Mouse (Mus musculus): Measurements from ENCODE around the gene Kcnt2. TPM values are rescaled to one million over a fixed set of nuclear protein-coding genes. Genes with fewer than 3 reads are reported as not detected.
A peak's percentile ranks its signal among the peaks of the same experiment; 100 is the strongest.

Kcnt2 gene
- total and polyA plus RNA-seq, 3 experiments: not detected

DNA sequence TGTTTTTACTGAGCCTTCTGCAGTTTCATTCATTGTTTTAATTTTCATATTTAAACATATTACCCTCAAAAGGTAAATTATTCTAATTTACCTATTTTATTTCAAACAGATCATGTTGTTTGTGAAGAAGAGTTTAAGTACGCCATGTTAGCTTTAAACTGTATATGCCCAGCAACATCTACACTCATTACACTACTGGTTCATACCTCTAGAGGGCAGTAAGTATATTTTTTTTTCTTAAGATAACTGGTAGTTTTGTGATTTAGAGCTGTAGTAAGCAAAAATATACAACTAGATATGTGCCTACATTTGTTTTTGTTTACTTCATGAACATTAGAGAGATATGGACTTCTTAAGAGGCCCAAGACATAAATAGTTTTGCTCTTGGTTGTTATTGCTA lies 238.1 kb downstream of the Kcnt2 start:
- Histone ChIP-seq H3K9me3 (replicated peaks; ENCODE audit: low read length) (peaks cover 7% of the 10 kb centered on the region), H3K36me3 (replicated peaks in 1 of 2; ENCODE audit: control insufficient read depth in 1 of 2, insufficient read depth in 1 of 2, low read length in 1 of 2) (no peaks in the 10 kb centered on the region), H3K79me2 (replicated peaks; ENCODE audit: control insufficient read depth, extremely low read depth, insufficient read depth, poor library complexity, severe bottlenecking) (no peaks in the 10 kb centered on the region), H3K4me1 (ENCODE audit: control insufficient read depth in 1 of 2, insufficient read depth in 2 of 2) (no peaks in the 10 kb centered on the region), H3K4me2 (ENCODE audit: insufficient read depth, low read depth, poor library complexity, severe bottlenecking) (no peak overlapping the region), H3K4me3 (replicated peaks in 1 of 3; ENCODE audit: low read depth in 2 of 3, low read length in 2 of 3, poor library complexity in 1 of 3) (no peak overlapping the region), H3K27ac (ENCODE audit: insufficient read depth, low read depth) (no peak overlapping the region), H3K27me3 (replicated peaks) (no peaks in the 10 kb centered on the region), H3K9ac (ENCODE audit: insufficient read depth, low read depth) (no peak overlapping the region)
- DNase-seq (ENCODE audit: extremely low read depth): peak; percentile 5
- in situ Hi-C loops (cut with MboI; ENCODE audit: low pct_ligation_motif_present, low pct_unique_long_range_greater_than_20kb, low sequenced_read_pairs) (no loop called here), dilution Hi-C loops (cut with MboI; ENCODE audit: extremely low pct_ligation_motif_present, extremely low pct_unique_long_range_greater_than_20kb, low sequenced_read_pairs) (no loop called here)
- no peak for TF ChIP-seq MYC (IDR thresholded peaks at IDR 0.05; ENCODE audit: low read depth, low read length)
- 0 out of 4 replicates have a peak, but pooled peaks of 1 of the 2 experiments have one; percentile 10 for TF ChIP-seq CTCF (conservative IDR thresholded peaks at IDR 0.05 in 1 of 2, IDR thresholded peaks at IDR 0.05 in 1 of 2; ENCODE audit: low read depth in 2 of 2, low read length in 2 of 2)

DNA sequence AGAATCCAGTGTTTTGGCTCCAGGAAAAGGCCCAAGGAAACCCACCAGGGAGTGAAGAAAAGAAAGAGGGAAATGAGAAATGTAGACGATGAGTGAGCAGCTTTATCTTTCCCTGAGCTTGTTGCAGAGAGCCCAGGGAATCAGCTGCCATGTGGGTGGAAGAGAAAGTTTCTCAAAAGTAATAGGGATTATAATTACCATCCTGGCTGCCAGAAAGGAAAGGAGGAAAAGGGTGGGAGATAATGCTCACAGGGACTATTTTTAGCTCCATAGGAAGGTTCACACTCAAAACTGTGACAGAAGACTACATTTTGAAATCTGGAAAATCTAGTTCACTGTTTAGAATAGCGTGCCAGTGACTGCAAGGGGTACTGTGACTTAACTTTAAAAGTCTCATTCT lies 243.9 kb downstream of the Kcnt2 start:
- no peaks in the 10 kb centered on the region for H3K4me1 ChIP-seq (ENCODE audit: control insufficient read depth in 1 of 2, insufficient read depth in 2 of 2)
- TF ChIP-seq POLR2AphosphoS2 (IDR thresholded peaks at IDR 0.05; ENCODE audit: low read depth, low read length) (no peak), BHLHE40 (IDR thresholded peaks at IDR 0.05; ENCODE audit: low read depth, low read length) (no peak), USF2 (conservative IDR thresholded peaks at IDR 0.05; ENCODE audit: low read depth, low read length) (no peak), MEF2A (IDR thresholded peaks at IDR 0.05; ENCODE audit: borderline replicate concordance, low read depth, low read length) (no peak), HCFC1 (IDR thresholded peaks at IDR 0.05; ENCODE audit: low read depth, low read length) (no peak), JUND (conservative IDR thresholded peaks at IDR 0.05; ENCODE audit: low read depth, low read length) (no peak), TBP (conservative IDR thresholded peaks at IDR 0.05; ENCODE audit: low read depth, low read length) (no peak), ZKSCAN1 (IDR thresholded peaks at IDR 0.05; ENCODE audit: borderline replicate concordance, low read depth, low read length) (no peak), CHD1 (IDR thresholded peaks at IDR 0.05; ENCODE audit: low read depth, low read length) (no peak), KAT2A (IDR thresholded peaks at IDR 0.05; ENCODE audit: insufficient replicate concordance, low read length) (no peak), SIN3A (IDR thresholded peaks at IDR 0.05; ENCODE audit: low read length) (no peak), SMC3 (IDR thresholded peaks at IDR 0.05; ENCODE audit: low read depth, low read length) (no peak), NELFE (IDR thresholded peaks at IDR 0.05; ENCODE audit: low read depth, low read length) (no peak), RAD21 (IDR thresholded peaks at IDR 0.05; ENCODE audit: low read depth, low read length) (no peak), MAFK (IDR thresholded peaks at IDR 0.05; ENCODE audit: insufficient replicate concordance, low read length) (no peak), CHD2 (IDR thresholded peaks at IDR 0.05; ENCODE audit: low read length) (no peak), MXI1 (IDR thresholded peaks at IDR 0.05; ENCODE audit: low read depth, low read length) (no peak), PAX5 (IDR thresholded peaks at IDR 0.05; ENCODE audit: low read length) (no peak), IRF4 (IDR thresholded peaks at IDR 0.05; ENCODE audit: low read depth, low read length) (no peak)
- dilution Hi-C loops (cut with MboI; ENCODE audit: extremely low pct_ligation_motif_present, extremely low pct_unique_long_range_greater_than_20kb, low sequenced_read_pairs): no loop called here
- H3K27me3 ChIP-seq (replicated peaks): no peaks in the 10 kb centered on the region
- no peak overlapping the region for H3K4me3 ChIP-seq (replicated peaks in 1 of 3; ENCODE audit: low read depth in 2 of 3, low read length in 2 of 3, poor library complexity in 1 of 3)
- H3K27ac ChIP-seq (ENCODE audit: insufficient read depth, low read depth): no peak overlapping the region
- H3K79me2 ChIP-seq (replicated peaks; ENCODE audit: control insufficient read depth, extremely low read depth, insufficient read depth, poor library complexity, severe bottlenecking): no peaks in the 10 kb centered on the region
- H3K9me3 ChIP-seq (replicated peaks; ENCODE audit: low read length): peaks cover 13% of the 10 kb centered on the region
- no peaks in the 10 kb centered on the region for H3K36me3 ChIP-seq (replicated peaks in 1 of 2; ENCODE audit: control insufficient read depth in 1 of 2, insufficient read depth in 1 of 2, low read length in 1 of 2)
- H3K4me2 ChIP-seq (ENCODE audit: insufficient read depth, low read depth, poor library complexity, severe bottlenecking): no peak overlapping the region
- in situ Hi-C loops (cut with MboI; ENCODE audit: low pct_ligation_motif_present, low pct_unique_long_range_greater_than_20kb, low sequenced_read_pairs): no loop called here
- no peak overlapping the region for H3K9ac ChIP-seq (ENCODE audit: insufficient read depth, low read depth)
- no peak for DNase-seq (ENCODE audit: extremely low read depth)

Data from CH12.LX (cell line).